Mouse (Mus musculus): ENCODE data around the gene Fbxo28. TPM values are rescaled to one million over a fixed set of nuclear protein-coding genes. Genes with fewer than 3 reads are reported as not detected.
A peak's percentile ranks its signal among the peaks of the same experiment; 100 is the strongest.

The Fbxo28 gene
- total RNA-seq, 2 experiments from 2014 or later = 20.7 to 22.5 TPM

DNA sequence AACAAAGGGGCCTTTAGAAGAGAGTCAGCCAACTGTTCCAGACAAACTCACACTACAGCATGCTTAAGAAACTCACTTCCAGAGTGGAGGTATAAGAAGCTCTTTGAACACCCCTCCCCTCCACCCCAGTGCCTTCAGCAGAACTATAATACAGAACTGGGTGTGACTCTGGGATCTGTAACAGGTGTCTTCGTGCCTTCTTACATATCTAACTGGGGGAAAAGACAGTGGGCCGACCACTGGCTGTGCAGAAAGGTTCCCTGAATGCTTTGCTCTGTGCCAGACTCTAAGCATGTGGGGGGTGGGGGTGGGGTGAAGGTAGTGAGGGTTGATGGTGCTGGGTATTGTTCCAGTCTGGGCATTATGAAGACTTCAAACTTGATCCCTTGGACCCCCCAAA lies 52.8 kb downstream of the Fbxo28 start:
- DNase-seq = no peak

DNA sequence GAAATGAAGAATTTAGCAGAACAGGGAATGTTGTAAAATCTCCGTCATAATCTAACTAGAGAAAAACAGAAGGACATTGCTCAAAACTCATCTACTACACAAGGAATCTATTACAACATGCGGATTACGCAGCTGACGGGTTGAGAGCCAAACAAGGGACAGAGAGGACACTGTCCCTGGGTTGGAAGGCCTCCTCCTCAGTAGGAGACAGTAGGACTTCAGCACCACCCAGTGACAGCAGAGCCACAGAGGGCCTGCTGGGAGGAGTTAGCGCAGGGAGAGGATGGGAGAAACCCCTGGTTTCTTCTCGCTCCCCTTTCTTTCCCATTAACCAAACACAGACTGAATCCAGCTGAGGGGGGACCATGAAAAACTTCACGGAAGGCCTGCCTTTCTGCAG lies 53.6 kb downstream of the Fbxo28 start:
- peak; percentile 26 to 46 for DNase-seq

DNA sequence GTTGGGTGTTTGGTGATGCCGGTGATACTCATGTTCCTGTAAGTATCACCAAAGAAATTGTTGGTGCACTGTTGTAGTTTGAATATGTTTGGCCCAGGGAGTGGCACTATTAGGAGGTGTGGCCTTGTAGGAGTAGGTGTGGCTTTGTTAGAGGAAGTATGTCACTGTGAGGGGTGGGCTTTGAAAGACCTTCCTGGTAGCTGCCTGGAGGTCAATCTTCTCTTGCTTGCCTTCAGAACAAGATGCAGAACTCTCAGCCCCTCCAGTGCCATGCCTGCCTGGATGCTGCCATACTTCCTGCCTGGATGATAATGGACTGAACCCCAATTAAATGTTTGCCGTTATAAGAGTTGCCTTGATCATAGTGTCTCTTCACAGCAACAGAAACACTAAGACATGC lies 56.6 kb downstream of the Fbxo28 start:
- DNase-seq = no peak

DNA sequence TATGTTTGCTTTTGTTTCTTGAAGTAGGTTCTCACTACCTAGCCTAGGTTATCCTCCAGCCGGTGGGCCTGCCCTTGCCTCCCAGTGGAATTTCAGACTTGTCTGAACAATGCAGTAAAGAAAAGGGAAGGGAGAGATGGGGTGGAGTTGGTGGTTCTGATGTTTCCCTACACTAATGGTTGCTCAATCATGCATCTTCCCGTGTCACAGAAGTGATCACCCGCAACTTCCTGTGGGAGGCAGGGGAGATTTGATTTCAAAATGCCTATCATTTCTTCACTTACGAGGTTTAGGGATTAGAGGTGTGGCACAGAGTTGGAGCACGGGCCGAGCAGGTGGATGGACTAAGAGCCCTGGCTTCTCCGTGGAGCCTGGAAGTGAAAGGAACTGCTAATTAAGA lies 58.2 kb downstream of the Fbxo28 start:
- DNase-seq = peak; percentile 45 to 50

DNA sequence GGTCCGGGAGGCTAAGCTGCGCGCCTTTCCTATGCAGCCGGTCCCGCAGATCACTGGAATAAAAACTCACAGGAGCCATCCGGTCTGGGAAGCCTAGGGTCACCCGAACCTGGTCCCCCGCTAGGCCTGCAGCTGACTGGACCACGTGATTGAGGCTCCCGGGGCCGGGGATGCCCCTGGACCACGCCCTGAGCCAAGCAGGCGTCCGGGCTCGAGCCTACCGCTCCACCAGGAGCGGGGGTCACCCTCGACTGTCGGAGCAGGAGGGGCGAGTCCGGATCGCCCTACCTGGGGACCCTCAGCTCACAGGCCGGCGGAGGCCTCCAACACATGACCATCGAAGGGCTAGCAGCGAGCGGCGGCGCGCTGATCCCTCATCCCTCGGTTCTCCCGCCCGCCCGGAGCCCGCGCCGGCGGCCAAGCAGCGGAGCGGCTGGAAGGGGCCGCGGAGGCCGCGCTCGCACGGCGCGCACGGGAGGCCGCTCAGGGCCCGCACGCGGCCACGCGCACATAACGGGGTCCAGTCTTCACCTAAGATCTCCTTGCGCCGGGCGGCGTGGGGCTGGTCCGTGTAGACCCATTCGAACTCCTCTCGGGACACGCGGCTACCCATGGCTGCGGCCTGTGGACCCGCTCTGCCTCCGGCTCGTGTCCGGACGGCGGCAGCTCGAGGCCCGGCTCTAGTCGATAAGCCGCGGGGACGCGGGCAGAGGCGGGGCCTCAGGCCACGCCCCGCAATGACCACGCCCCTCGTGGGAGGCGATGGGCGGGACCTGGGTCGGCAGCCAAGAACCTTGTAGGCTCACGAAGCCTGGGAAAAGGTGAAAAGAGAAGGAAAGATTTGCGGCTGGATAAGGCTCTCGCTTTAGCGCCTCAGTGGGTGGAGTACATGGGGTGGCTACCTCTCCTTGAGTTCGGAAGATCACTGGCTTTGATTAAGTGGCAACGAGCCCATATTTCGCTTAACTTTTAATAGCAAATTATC lies 59.0 kb downstream of the Fbxo28 start, which contains the start of gene Degs1:
Gene Degs1 (minus strand): TSS at position 714 of the 985 bp plus-strand sequence.
- peak; percentile 97 to 99 for DNase-seq

DNA sequence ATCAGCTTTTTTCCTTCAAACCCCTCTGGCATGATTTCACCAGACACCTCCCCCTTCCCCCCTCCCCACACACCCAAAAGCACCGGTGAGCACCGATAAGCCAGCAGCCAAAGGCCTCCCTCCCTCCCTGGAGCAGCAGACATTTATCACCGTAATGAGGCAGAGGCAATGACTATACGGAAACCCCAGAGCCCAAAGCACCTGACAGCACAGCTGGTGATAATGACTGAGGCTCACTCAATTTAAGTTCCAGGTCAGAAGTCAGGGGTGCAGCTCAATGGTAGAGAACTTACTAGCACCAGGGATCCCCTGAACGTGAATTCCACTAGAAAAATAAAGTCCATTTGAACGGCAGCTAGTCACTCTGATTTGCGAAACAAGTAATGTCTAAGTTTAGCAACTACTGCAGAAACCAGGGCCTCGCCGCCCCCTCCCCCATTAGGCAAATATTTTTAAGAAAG lies 60.1 kb downstream of the Fbxo28 start:
- peak in 1 of 2 experiments; percentile 26 for DNase-seq

DNA sequence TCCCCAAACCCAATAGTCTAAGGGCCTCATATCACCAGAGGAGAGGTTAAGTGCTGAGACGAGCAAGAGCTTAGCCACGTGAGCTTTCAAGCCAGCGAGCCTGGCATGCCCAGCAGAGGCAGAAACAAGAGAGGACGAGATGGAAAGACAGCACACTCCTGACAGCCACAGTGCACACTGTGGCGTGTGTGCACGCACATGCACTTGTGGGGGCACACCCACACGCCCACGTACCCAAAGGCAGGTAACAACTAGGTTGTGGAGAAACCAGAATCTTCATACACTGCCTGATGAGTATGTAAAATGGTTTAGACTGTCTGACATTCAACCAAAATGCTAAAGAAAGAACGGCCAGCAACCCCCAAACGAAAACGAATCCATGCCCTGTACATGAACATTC lies 60.9 kb downstream of the Fbxo28 start:
- DNase-seq = peak in 1 of 2 experiments; percentile 27

DNA sequence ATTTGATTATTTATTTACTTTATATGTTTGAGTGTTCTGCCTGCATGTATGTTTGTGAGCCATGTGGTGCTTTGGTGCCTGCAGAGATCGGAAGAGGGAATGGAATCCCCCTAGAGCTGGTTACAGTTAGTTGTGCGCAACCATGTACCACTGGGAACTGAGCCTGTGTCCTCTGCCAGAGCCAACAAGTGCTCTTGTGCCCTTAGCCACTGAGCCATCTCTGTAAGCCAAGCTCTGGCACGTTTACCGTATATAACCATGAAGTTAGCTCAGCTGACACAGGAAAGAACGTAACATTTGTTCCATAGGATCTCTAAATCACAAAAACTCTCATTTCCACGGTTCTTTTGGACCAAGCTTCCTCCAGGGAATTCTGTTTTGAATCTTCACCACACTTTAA lies 61.4 kb downstream of the Fbxo28 start:
- DNase-seq = peak in 1 of 2 experiments; percentile 27

DNA sequence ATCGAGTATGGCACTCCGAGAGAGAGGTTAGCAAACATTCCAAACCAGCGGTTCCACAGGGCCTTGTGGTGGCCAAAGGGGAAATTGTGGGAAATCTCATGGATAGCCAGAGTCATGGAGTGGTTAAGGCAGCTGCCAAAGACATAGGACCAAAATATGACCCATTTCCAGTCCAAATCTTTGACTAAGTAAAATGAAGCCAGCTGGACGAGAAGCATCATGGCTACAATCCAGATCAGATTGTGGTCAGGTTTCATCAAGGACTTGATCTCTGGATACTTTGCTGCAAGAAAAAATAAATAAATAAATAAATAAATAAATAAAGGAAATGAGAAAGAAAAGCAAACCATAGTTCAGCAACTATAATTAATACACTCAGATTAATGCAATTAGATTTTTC lies 62.0 kb downstream of the Fbxo28 start:
- DNase-seq = no peak

DNA sequence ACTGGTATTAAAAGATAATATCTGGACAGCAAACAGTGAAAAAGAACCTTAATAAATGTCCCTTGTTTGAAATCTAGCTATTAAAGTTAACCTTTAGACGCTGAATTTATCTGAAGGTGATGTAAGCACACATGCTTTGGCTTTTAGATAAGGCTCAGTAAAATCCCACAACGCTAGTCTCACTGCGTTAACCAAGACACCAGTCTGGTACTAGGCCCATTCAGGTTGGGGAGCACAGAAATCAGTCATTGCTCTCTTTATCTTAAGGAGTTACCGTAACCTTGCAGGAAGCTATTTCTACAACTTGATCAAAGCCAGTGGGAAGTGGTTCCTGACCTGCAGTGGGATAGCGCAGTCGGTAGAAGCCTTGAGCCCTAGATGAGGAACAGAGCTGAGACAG lies 66.3 kb downstream of the Fbxo28 start:
- no peak for DNase-seq

DNA sequence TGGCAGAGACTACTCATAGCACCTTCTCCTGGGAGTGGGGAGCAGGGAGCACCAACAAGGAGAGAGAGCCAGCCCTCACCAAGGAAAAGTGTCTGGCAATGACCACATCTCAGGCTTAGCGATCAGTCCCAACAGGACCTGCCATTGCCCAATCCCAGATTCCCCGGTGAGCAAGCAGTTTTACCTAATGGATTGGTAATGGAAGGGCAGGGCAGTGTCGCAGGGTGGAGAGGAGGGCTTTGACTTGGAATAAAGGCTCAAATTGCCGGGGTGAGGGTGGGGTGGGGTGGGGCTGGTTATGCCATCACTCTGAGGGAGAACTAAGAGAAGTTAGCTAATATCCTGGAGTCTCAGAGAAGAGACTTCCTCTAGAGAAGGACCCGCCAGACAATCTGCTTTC lies 69.8 kb downstream of the Fbxo28 start:
- no peak for DNase-seq

DNA sequence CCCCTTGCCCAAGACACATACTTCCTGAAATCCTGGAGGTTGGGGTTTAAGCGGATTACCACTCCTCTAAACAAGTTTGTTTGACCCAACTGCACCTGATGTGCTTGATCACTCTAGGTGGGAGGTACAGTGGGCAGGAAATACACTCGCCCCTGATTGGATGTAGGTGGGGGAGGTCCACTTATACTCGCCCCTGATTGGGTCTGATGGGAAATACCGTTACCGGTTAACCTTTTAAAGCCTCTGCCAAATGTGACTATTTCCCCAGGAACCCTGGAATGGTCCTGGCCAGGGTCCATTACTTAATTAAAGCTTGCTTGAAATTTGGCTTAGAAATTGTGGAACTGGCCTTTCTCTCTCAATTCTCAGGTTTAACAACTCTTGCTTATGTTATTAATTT lies 70.3 kb downstream of the Fbxo28 start:
- DNase-seq = no peak

DNA sequence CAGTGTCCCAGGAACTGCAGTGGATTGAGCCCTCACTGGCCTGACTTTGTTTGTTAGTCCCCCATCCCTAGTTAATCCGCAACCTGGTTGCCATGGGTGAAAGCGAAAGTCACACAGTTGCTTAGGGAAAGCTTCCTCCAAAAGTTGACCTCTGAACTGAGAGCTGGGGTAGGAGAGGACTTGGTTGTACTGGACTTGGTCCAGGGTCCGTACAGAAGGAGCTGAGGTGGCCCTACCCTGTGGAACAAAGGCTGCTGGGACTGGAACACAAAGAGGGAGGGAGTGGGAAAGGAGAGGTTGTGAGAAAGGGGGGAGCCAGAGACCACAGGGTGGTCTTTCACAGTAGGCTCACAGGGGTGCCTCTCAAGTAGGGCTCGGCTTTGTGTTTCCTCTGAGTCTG lies 73.1 kb downstream of the Fbxo28 start:
- no peak for DNase-seq

DNA sequence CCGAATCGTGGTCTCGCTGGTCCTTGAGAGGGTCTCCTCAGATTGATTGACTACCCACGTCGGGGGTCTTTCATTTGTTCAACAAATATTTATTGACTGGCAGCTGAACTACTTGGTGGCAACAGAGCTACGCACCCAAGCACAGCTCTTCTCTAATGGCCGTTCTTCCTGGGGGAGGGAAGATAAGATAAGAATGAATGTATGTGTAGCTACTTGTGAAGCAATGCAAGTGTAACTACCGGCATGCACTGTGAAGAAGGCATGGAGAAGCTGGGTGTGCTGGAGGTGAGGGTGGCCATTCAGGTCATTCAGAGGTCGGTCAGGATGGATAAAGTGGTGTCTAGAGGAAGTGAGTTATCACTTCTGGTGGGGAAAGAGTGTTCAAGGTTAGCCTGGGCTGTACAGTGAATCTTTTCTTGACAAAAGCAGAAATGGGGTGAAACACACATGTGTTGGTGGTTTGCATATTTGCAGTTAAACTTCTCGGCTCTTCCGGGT lies 75.4 kb downstream of the Fbxo28 start:
- DNase-seq = no peak

Other genes starting within 250 kb of the Fbxo28 start
- gene Srp9, start 216.9 kb downstream of the Fbxo28 start, total RNA-seq (2021) = 10 to 100 TPM; 49.4 to 52.0 TPM
- gene Vmn1r1, start 177.1 kb downstream of the Fbxo28 start, total RNA-seq (2021) = not detected
- gene Degs1, start 58.8 kb downstream of the Fbxo28 start, total RNA-seq (2021) = 10 to 100 TPM; 59.4 to 62.4 TPM
- 1 to 10 TPM; 8.9 to 9.1 TPM for gene Trp53bp2, start 67.5 kb upstream of the Fbxo28 start, total RNA-seq (2021)
- 10 to 100 TPM; 67.5 to 68.4 TPM for gene Capn2, start 176.0 kb upstream of the Fbxo28 start, total RNA-seq (2021)
- gene Capn8, start 223.4 kb upstream of the Fbxo28 start, total RNA-seq (2021) = not detected